Mouse (Mus musculus): Measurements from ENCODE around the gene Dynlrb2. TPM values are rescaled to one million over a fixed set of nuclear protein-coding genes. Genes with fewer than 3 reads are reported as not detected.

Dynlrb2 gene
- polyA plus RNA-seq, 1 experiment, result not detected

DNA sequence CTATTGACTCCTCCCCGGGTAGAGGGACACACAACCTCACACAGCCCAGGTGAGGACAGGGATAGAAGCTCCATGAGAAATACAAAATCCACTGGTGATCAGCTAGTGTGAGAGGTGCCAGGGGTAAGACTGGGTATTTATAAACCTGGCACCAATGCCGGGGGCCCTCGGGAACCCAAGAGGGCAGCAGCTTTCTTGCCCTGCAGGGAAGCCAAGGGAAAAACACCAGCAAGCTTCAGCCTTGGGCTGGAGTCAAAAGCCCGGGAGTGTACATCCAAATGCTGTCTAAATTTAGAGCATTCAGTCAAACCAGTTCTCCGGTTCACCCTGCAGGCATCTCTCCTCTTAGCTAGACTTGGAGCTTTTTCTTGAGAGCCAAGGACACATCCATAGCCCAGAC, 38.1 kb downstream of the Dynlrb2 start:
- H3K4me3 ChIP-seq (ENCODE audit: low read depth, low read length), result no peak overlapping the region
- no peaks in the 10 kb centered on the region for H3K4me1 ChIP-seq (ENCODE audit: control insufficient read depth, insufficient read depth, low read length)
- TF ChIP-seq POLR2A (IDR thresholded peaks at IDR 0.05; ENCODE audit: insufficient read depth, low read length) (no peak), EP300 (IDR thresholded peaks at IDR 0.05; ENCODE audit: insufficient read depth, low read depth, low read length) (no peak), CTCF (IDR thresholded peaks at IDR 0.05; ENCODE audit: low read depth, low read length) (no peak)
- no peaks in the 10 kb centered on the region for H3K27me3 ChIP-seq (ENCODE audit: control insufficient read depth, insufficient read depth, low read length, poor library complexity, severe bottlenecking)
- H3K9ac ChIP-seq (ENCODE audit: low read depth, poor library complexity, severe bottlenecking), result no peak overlapping the region
- no peaks in the 10 kb centered on the region for H3K36me3 ChIP-seq (ENCODE audit: control insufficient read depth, insufficient read depth, low read length, poor library complexity, severe bottlenecking)
- H3K27ac ChIP-seq (ENCODE audit: insufficient read depth, low read length), result no peak overlapping the region
- H3K9me3 ChIP-seq (replicated peaks; ENCODE audit: control insufficient read depth, insufficient read depth, low read length, poor library complexity, severe bottlenecking), result no peaks in the 10 kb centered on the region

DNA sequence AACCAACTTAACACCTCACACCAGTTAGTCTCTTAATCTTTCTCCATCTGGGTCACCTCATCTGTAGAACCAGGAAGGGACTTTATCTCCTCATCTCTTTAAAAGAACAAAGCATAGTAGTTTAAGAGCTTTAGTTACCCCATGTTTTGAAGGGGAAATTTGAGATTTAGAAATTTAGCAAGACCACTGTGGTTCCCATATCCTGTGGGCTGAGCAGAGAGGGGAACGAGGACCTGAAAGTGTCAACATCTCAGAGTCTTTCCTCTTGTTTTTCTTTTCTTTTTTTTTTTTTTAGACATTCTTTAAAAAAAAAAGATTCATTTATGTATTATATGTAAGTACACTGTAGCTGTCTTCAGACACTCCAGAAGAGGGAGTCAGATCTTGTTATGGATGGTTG, 38.6 kb downstream of the Dynlrb2 start:
- H3K27ac ChIP-seq (ENCODE audit: insufficient read depth, low read length), result no peak overlapping the region
- H3K9me3 ChIP-seq (replicated peaks; ENCODE audit: control insufficient read depth, insufficient read depth, low read length, poor library complexity, severe bottlenecking), result no peaks in the 10 kb centered on the region
- no peak overlapping the region for H3K9ac ChIP-seq (ENCODE audit: low read depth, poor library complexity, severe bottlenecking)
- H3K4me3 ChIP-seq (ENCODE audit: low read depth, low read length), result no peak overlapping the region
- H3K27me3 ChIP-seq (ENCODE audit: control insufficient read depth, insufficient read depth, low read length, poor library complexity, severe bottlenecking), result no peaks in the 10 kb centered on the region
- no peaks in the 10 kb centered on the region for H3K36me3 ChIP-seq (ENCODE audit: control insufficient read depth, insufficient read depth, low read length, poor library complexity, severe bottlenecking)
- H3K4me1 ChIP-seq (ENCODE audit: control insufficient read depth, insufficient read depth, low read length), result no peaks in the 10 kb centered on the region
- TF ChIP-seq EP300 (IDR thresholded peaks at IDR 0.05; ENCODE audit: insufficient read depth, low read depth, low read length), result no peak
- no peak for TF ChIP-seq CTCF (IDR thresholded peaks at IDR 0.05; ENCODE audit: low read depth, low read length)

DNA sequence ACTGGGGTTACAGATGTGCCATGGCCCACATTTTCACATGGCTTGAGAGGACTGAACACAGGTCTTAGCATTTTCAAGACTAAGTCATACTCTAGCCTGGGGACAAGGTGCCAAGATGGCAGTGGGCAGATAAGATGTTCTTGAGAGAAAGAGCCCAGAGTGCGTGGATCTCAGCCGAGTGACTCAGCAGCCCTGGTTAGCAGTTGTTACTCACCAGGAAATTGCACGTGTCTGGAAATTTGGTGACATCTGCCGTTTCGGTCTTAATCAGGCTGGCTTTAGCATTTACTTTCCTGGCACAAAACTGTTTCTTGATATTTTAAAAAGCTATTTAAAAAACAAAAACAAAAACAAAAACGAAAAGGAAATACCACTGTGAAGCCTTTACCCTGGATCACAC, 47.5 kb downstream of the Dynlrb2 start:
- peaks cover 9% of the 10 kb centered on the region; the same call in 1 of the 2 replicates for H3K9me3 ChIP-seq (replicated peaks; ENCODE audit: control insufficient read depth, insufficient read depth, low read length, poor library complexity, severe bottlenecking)
- no peak overlapping the region for H3K9ac ChIP-seq (ENCODE audit: low read depth, poor library complexity, severe bottlenecking)
- no peak for TF ChIP-seq EP300 (IDR thresholded peaks at IDR 0.05; ENCODE audit: insufficient read depth, low read depth, low read length)
- TF ChIP-seq CTCF (IDR thresholded peaks at IDR 0.05; ENCODE audit: low read depth, low read length), result no peak
- no peak for TF ChIP-seq POLR2A (IDR thresholded peaks at IDR 0.05; ENCODE audit: insufficient read depth, low read length)
- H3K27ac ChIP-seq (ENCODE audit: insufficient read depth, low read length), result no peak overlapping the region
- H3K4me3 ChIP-seq (ENCODE audit: low read depth, low read length), result no peak overlapping the region
- H3K27me3 ChIP-seq (ENCODE audit: control insufficient read depth, insufficient read depth, low read length, poor library complexity, severe bottlenecking), result no peaks in the 10 kb centered on the region
- no peaks in the 10 kb centered on the region for H3K36me3 ChIP-seq (ENCODE audit: control insufficient read depth, insufficient read depth, low read length, poor library complexity, severe bottlenecking)
- no peaks in the 10 kb centered on the region for H3K4me1 ChIP-seq (ENCODE audit: control insufficient read depth, insufficient read depth, low read length)

DNA sequence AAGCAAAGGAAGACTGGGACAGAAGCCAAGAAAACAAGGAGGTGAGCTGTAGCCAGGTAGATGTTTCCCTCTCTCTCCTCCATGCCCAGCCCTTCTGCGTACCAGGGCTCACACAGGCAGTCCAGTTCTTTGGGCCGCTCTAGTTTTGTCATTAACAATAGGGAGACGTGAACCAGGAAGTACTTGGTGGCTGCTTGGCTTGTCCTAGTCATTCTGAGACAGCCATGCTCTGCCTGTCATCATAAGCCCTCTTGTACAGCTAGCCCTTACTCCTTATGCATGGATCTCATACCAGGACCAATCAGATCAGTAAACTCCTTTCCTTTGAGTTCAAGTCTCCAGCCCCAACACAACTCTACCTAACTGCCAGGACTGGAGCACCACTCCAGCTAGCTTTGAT, 48.0 kb downstream of the Dynlrb2 start:
- Histone ChIP-seq H3K9ac (ENCODE audit: low read depth, poor library complexity, severe bottlenecking) (no peak overlapping the region), H3K27me3 (ENCODE audit: control insufficient read depth, insufficient read depth, low read length, poor library complexity, severe bottlenecking) (no peaks in the 10 kb centered on the region; the same call in 1 of the 2 replicates), H3K4me1 (ENCODE audit: control insufficient read depth, insufficient read depth, low read length) (no peaks in the 10 kb centered on the region), H3K9me3 (replicated peaks; ENCODE audit: control insufficient read depth, insufficient read depth, low read length, poor library complexity, severe bottlenecking) (peaks cover 9% of the 10 kb centered on the region; the same call in 1 of the 2 replicates), H3K4me3 (ENCODE audit: low read depth, low read length) (no peak overlapping the region), H3K27ac (ENCODE audit: insufficient read depth, low read length) (no peak overlapping the region), H3K36me3 (ENCODE audit: control insufficient read depth, insufficient read depth, low read length, poor library complexity, severe bottlenecking) (no peaks in the 10 kb centered on the region)
- TF ChIP-seq CTCF (IDR thresholded peaks at IDR 0.05; ENCODE audit: low read depth, low read length) (no peak), POLR2A (IDR thresholded peaks at IDR 0.05; ENCODE audit: insufficient read depth, low read length) (no peak), EP300 (IDR thresholded peaks at IDR 0.05; ENCODE audit: insufficient read depth, low read depth, low read length) (no peak)

Other genes with a start within 250 kb of the Dynlrb2 start
- 18.7 and 20.5 TPM in 2 replicates for gene Cdyl2, start 228.0 kb downstream of the Dynlrb2 start, polyA plus RNA-seq (2011; ENCODE audit: insufficient read depth, insufficient read length, low read depth, missing spikeins)